Mouse (Mus musculus): ENCODE results near the gene Ppil6. TPM values are rescaled to one million over a fixed set of nuclear protein-coding genes. Genes with fewer than 3 reads are reported as not detected.
A peak's percentile ranks its signal among the peaks of the same experiment; 100 is the strongest.

Gene Ppil6
- not detected in 2 replicates for polyA plus RNA-seq (2012; ENCODE audit: insufficient read depth, insufficient read length, low replicate concordance, missing spikeins)

- Histone ChIP-seq H3K27ac (ENCODE audit: insufficient read depth, low read depth, low read length) (peak within 1 kb of the TSS; percentile 24; the same call in 1 of the 2 replicates), H3K4me3 (ENCODE audit: insufficient read depth, low read depth, low read length) (peak within 1 kb of the TSS; percentile 90), H3K4me1 (ENCODE audit: control insufficient read depth, insufficient read depth, low read length) (peaks cover 28% of the 10 kb centered on the region)
- TF ChIP-seq CTCF (IDR thresholded peaks at IDR 0.05; ENCODE audit: insufficient read depth, low read depth, low read length) (no peak), POLR2A (IDR thresholded peaks at IDR 0.05; ENCODE audit: insufficient read depth, low read depth, low read length) (peak; percentile 41)
- under 1% methylated on average over 50 of the region's 50 CpGs for WGBS
Observed at GRCm38 (mm10) chr10:41489708-41490517, at the start of gene Ppil6, which contains the start of gene Smpd2. TSS of gene Ppil6 (plus strand) at chr10:41490439. TSS of gene Smpd2 (minus strand) at chr10:41490369.

GRCm38 (mm10) chr10:41448216-41448615, 42.0 kb upstream of the Ppil6 start:
- WGBS = 78% methylated on average over 1 of the region's 1 CpGs

GRCm38 (mm10) chr10:41449684-41450083, 40.6 kb upstream of the Ppil6 start:
- WGBS = 9% methylated on average over 14 of the region's 14 CpGs
- Histone ChIP-seq H3K4me3 (ENCODE audit: insufficient read depth, low read depth, low read length) (peak overlapping the region; percentile 33), H3K4me1 (ENCODE audit: control insufficient read depth, insufficient read depth, low read length) (peaks cover 14% of the 10 kb centered on the region), H3K27ac (ENCODE audit: insufficient read depth, low read depth, low read length) (peak overlapping the region; percentile 18; the same call in 1 of the 2 replicates)
- TF ChIP-seq CTCF (IDR thresholded peaks at IDR 0.05; ENCODE audit: insufficient read depth, low read depth, low read length) (no peak), POLR2A (IDR thresholded peaks at IDR 0.05; ENCODE audit: insufficient read depth, low read depth, low read length) (no peak)

More at GRCm38 (mm10) chr10:41448216-41448615, 42.0 kb upstream of the Ppil6 start:
- TF ChIP-seq CTCF (IDR thresholded peaks at IDR 0.05; ENCODE audit: insufficient read depth, low read depth, low read length) (no peak), POLR2A (IDR thresholded peaks at IDR 0.05; ENCODE audit: insufficient read depth, low read depth, low read length) (no peak)
- Histone ChIP-seq H3K4me3 (ENCODE audit: insufficient read depth, low read depth, low read length) (no peak overlapping the region), H3K4me1 (ENCODE audit: control insufficient read depth, insufficient read depth, low read length) (peaks cover 8% of the 10 kb centered on the region), H3K27ac (ENCODE audit: insufficient read depth, low read depth, low read length) (no peak overlapping the region)

DNA sequence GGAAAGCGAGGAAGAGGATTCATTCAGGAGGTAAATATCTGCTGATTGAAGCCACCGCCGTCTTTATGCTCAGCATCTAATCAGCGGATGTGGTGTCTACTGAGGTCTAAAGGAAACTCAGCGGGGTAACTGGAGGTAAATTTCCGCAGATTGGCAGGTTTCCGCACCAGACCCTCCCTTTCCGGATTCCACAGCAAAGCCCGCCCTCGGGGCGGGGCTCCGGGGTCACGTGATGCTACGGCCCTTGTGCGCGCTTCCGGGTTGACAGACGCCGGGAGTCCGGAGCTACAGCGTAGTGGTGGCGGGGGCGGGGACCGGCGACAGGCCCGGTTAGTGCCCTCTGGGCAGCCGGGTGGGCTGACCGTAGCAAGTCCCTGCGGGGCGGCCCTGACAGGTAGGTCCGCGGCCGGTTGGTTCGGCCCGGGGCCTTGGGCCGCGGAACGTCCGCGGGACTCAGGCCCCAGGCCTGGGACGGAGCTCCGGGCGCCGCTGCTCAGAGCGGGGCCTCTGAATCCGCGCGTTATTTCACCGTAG, 40.0 kb upstream of the Ppil6 start, which contains the start of gene Zbtb24:
TSS of gene Zbtb24 (plus strand) at position 247 of the 534 bp plus-strand sequence.
- Histone ChIP-seq H3K4me3 (ENCODE audit: insufficient read depth, low read depth, low read length) (peak within 1 kb of the TSS; percentile 79), H3K4me1 (ENCODE audit: control insufficient read depth, insufficient read depth, low read length) (peaks cover 14% of the 10 kb centered on the region), H3K27ac (ENCODE audit: insufficient read depth, low read depth, low read length) (peak within 1 kb of the TSS; percentile 18; the same call in 1 of the 2 replicates)
- TF ChIP-seq POLR2A (IDR thresholded peaks at IDR 0.05; ENCODE audit: insufficient read depth, low read depth, low read length) = peak; percentile 84
- TF ChIP-seq CTCF (IDR thresholded peaks at IDR 0.05; ENCODE audit: insufficient read depth, low read depth, low read length) = no peak
- WGBS = under 1% methylated on average over 49 of the region's 49 CpGs

- 50% methylated on average over 18 of the region's 18 CpGs for WGBS
- no peak for TF ChIP-seq POLR2A (IDR thresholded peaks at IDR 0.05; ENCODE audit: insufficient read depth, low read depth, low read length)
- no peak for TF ChIP-seq CTCF (IDR thresholded peaks at IDR 0.05; ENCODE audit: insufficient read depth, low read depth, low read length)
- peak overlapping the region; percentile 79 for H3K4me3 ChIP-seq (ENCODE audit: insufficient read depth, low read depth, low read length)
- H3K27ac ChIP-seq (ENCODE audit: insufficient read depth, low read depth, low read length) = no peak overlapping the region
- peaks cover 14% of the 10 kb centered on the region for H3K4me1 ChIP-seq (ENCODE audit: control insufficient read depth, insufficient read depth, low read length)
Observed at GRCm38 (mm10) chr10:41450780-41451522, 39.3 kb upstream of the Ppil6 start.

GRCm38 (mm10) chr10:41451656-41452055, 38.6 kb upstream of the Ppil6 start:
- 96% methylated on average over 9 of the region's 9 CpGs for WGBS
- Histone ChIP-seq H3K27ac (ENCODE audit: insufficient read depth, low read depth, low read length) (no peak overlapping the region), H3K4me1 (ENCODE audit: control insufficient read depth, insufficient read depth, low read length) (peaks cover 14% of the 10 kb centered on the region), H3K4me3 (ENCODE audit: insufficient read depth, low read depth, low read length) (no peak overlapping the region)
- TF ChIP-seq CTCF (IDR thresholded peaks at IDR 0.05; ENCODE audit: insufficient read depth, low read depth, low read length) (no peak), POLR2A (IDR thresholded peaks at IDR 0.05; ENCODE audit: insufficient read depth, low read depth, low read length) (no peak)

GRCm38 (mm10) chr10:41452791-41453190, 37.4 kb upstream of the Ppil6 start:
- Histone ChIP-seq H3K27ac (ENCODE audit: insufficient read depth, low read depth, low read length) (no peak overlapping the region), H3K4me1 (ENCODE audit: control insufficient read depth, insufficient read depth, low read length) (peaks cover 14% of the 10 kb centered on the region), H3K4me3 (ENCODE audit: insufficient read depth, low read depth, low read length) (no peak overlapping the region)
- 96% methylated on average over 3 of the region's 3 CpGs for WGBS
- TF ChIP-seq POLR2A (IDR thresholded peaks at IDR 0.05; ENCODE audit: insufficient read depth, low read depth, low read length) = no peak
- TF ChIP-seq CTCF (IDR thresholded peaks at IDR 0.05; ENCODE audit: insufficient read depth, low read depth, low read length) = no peak

DNA sequence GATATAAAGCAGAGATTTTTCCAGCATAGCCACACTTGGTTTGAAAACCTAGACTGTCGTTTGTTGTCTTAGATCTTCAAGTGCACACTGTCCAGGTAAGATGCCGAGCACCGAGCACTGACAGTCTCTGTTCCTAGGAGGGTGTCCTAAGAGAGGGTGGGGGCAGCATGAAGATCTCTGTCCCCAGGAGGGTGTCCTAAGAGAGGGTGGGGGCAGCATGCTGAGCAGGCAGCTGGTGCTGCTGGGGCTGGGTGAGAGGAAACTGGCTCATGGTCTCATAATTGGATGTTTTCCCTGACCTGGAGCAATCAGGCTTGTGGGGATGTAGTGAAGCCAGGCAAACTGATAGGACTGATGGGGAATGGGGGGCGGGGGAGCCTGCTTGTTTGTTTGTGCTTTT, 30.2 kb upstream of the Ppil6 start:
- Histone ChIP-seq H3K4me1 (ENCODE audit: control insufficient read depth, insufficient read depth, low read length) (peaks cover 11% of the 10 kb centered on the region), H3K27ac (ENCODE audit: insufficient read depth, low read depth, low read length) (no peak overlapping the region), H3K4me3 (ENCODE audit: insufficient read depth, low read depth, low read length) (no peak overlapping the region)
- no peak for TF ChIP-seq CTCF (IDR thresholded peaks at IDR 0.05; ENCODE audit: insufficient read depth, low read depth, low read length)
- no peak for TF ChIP-seq POLR2A (IDR thresholded peaks at IDR 0.05; ENCODE audit: insufficient read depth, low read depth, low read length)
- 89% methylated on average over 4 of the region's 4 CpGs for WGBS

Measured in olfactory bulb, adult 2 months (tissue).